Mouse (Mus musculus) hindbrain, embryonic 15.5 days (tissue): ENCODE results near the gene Tmem221. TPM values are rescaled to one million over a fixed set of nuclear protein-coding genes. Genes with fewer than 3 reads are reported as not detected.
A peak's percentile ranks its signal among the peaks of the same experiment; 100 is the strongest.

Source experiments
- ATAC-seq: fragments of 200-750 bp; cut with Nextera tagmentation; 2 replicates; pipeline ENCODE4 v1.8.0; 2017; ENCODE audit warnings: low read depth, moderate number of reproducible peaks, moderate TSS enrichment; ENCODE audit not compliant: low FRiP score
- H3K27ac ChIP-seq: fragments of 300-500 bp; sonication (generic); replicated peaks from 2 replicates; pipeline ENCODE4 v1.5.1; 2015; ENCODE audit warnings: mild to moderate bottlenecking, inconsistent platforms
- H3K27me3 ChIP-seq: fragments of 300-500 bp; sonication (generic); 2 replicates; pipeline ENCODE4 v1.6.1; 2015; ENCODE audit warnings: control low read depth, inconsistent platforms
- H3K36me3 ChIP-seq: fragments of 300-500 bp; sonication (generic); 2 replicates; pipeline ENCODE4 v1.6.1; 2015; ENCODE audit warnings: control low read depth, inconsistent platforms
- H3K4me1 ChIP-seq: fragments of 300-500 bp; sonication (generic); replicated peaks from 2 replicates; pipeline ENCODE4 v1.6.1; 2015; ENCODE audit warnings: control low read depth, inconsistent platforms
- H3K4me2 ChIP-seq: fragments of 300-500 bp; sonication (generic); 2 replicates; pipeline ENCODE4 v1.6.1; 2015; ENCODE audit warnings: moderate library complexity, mild to moderate bottlenecking, inconsistent platforms
- H3K4me3 ChIP-seq: fragments of 300-500 bp; sonication (generic); 2 replicates; pipeline ENCODE4 v1.5.1; 2015; ENCODE audit warnings: mild to moderate bottlenecking, inconsistent platforms
- H3K9ac ChIP-seq: fragments of 300-500 bp; sonication (generic); 2 replicates; pipeline ENCODE4 v1.6.1; 2015; ENCODE audit warnings: inconsistent platforms
- H3K9me3 ChIP-seq: fragments of 300-500 bp; sonication (generic); 2 replicates; pipeline ENCODE4 v1.6.1; 2016; ENCODE audit warnings: control low read depth, inconsistent platforms
- WGBS: fragments of 180-500 bp; shearing (Covaris S2); methylation state at CpG from one replicate; pipeline ENCODE4 v1.1.7; 2015; 5-methylcytosine and 5-hydroxymethylcytosine counted together
- polyA plus RNA-seq: library from polyadenylated mRNA; unstranded; fragments of >200 nt; fragmentation: Nextera tagmentation; extraction: Ambion mirVana; gene quantifications from 2 replicates; pipeline ENCODE4 v1.2.1, GENCODE M21; 2015

Tmem221 gene
- polyA plus RNA-seq, 1 experiment from 2014 or later, result 0.21 TPM

DNA sequence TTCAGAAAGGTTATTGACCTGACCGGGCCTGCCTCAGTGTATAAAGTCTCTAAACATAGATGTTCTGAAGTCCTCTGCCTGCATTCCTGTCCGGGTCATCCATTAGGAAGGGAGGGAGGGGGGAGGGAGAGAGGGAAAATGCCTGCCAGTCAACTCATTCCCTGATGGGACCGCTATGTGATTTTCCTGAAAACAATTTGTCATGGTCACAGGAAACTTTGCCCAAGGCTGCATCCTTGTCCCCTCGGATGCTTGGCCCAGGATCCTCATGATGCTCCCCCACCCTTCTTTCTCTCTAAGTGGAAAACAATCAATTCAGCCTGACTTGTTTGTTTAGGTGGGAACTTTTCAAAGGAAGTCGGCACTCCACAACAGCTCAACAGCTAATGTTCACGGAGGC is 41.9 kb downstream of the Tmem221 start:
- H3K9me3 ChIP-seq, result no peaks in the 10 kb centered on the region
- H3K4me1 ChIP-seq, result 0 out of 2 replicates have a peak, but pooled peaks cover 3% of the 10 kb centered on the region
- H3K4me3 ChIP-seq, result no peak overlapping the region
- H3K36me3 ChIP-seq, result no peaks in the 10 kb centered on the region
- H3K27me3 ChIP-seq, result no peaks in the 10 kb centered on the region
- 7% methylated on average over 6 of the region's 6 CpGs for WGBS
- no peak overlapping the region for H3K27ac ChIP-seq
- ATAC-seq, result no peak
- H3K4me2 ChIP-seq, result no peak overlapping the region
- no peak overlapping the region for H3K9ac ChIP-seq

DNA sequence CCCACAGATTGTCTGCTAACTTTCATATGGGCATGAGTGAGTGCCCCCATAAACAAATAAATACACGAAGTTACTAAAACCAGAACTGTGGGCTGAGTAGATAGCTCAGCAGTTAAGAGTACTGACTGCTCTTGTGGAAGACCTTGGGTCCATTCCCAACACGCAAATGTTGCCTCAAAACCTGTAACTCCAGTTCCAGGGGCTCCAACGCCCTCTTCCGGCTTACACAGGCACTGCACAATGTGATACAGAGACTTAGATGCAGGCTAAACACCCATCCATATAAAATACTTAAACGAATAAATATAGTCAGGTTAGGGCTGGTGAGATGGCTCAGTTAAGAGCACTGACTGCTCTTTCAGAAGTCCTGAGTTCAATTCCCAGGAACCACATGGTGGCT is 43.6 kb downstream of the Tmem221 start:
- H3K27ac ChIP-seq, result no peak overlapping the region
- no peak for ATAC-seq
- WGBS, result 73% methylated on average over 5 of the region's 5 CpGs

DNA sequence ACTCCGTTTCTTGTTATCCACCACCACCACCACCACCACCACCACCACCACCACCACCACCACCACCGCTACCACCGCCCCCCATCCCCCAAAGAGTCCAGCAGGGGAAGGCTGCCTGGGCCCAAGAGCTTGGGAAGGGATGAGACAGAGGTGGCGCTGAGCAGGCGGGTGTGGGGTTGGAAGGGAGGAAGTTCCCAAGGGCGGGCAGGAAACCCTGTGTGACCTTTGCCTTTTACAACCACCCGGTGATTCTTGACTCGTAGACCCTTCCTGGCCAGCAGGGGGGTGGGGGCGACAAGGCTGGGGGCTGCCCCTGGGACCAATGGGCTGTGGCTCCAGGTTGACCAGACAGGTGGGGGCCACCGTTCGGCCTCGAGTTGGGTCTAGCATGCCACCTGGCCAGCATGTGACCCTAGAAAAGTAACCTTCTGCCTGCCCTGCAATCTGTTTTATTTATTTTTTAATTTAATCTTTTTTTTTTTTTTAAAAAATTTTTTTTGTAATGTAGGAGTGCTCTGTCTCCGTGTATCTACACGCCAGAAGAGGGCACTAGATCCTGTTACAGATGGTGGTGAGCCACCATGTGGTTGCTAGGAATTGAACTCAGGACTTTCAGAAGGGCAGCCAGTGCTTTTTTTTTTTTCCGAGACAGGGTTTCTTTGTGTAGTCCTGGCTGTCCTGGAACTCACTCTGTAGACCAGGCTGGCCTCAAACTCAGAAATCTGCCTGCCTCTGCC is 45.5 kb downstream of the Tmem221 start:
- Histone ChIP-seq H3K9me3 (no peaks in the 10 kb centered on the region), H3K27me3 (peaks cover 29% of the 10 kb centered on the region), H3K4me1 (0 out of 2 replicates have a peak, but pooled peaks cover 3% of the 10 kb centered on the region), H3K9ac (no peak overlapping the region), H3K4me3 (no peak overlapping the region), H3K36me3 (no peaks in the 10 kb centered on the region), H3K4me2 (no peak overlapping the region), H3K27ac (no peak overlapping the region)
- ATAC-seq, result no peak
- 77% methylated on average over 15 of the region's 15 CpGs for WGBS

More for the DNA sequence above, 43.6 kb downstream of the Tmem221 start:
- 0 out of 2 replicates have a peak, but pooled peaks cover 3% of the 10 kb centered on the region for H3K4me1 ChIP-seq
- no peaks in the 10 kb centered on the region for H3K9me3 ChIP-seq
- no peak overlapping the region for H3K9ac ChIP-seq
- H3K36me3 ChIP-seq, result no peaks in the 10 kb centered on the region
- H3K4me3 ChIP-seq, result no peak overlapping the region
- no peak overlapping the region for H3K4me2 ChIP-seq
- peaks cover 13% of the 10 kb centered on the region for H3K27me3 ChIP-seq

DNA sequence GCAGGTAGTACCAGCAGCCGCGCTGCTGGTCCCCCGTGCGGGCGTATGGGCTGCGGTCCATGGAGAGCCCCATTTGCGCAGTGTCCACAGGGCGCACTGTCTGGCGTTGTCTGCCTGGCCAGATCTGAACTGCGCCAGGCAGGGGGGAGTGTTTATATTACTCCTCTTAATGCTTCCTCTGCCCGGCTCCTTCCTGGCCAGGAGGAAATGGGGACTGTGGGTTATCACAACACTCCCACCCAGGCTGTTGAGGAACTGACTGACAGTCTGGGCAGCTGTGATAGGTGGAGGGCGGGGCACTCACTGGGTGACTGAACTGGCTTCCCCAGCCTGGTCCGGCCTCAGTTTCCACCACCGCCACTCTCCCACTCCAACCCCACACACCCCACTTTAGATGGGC is 47.0 kb downstream of the Tmem221 start, which contains the start of gene Plvap:
TSS of gene Plvap (minus strand) at position 109 of the 400 bp plus-strand sequence.
- H3K36me3 ChIP-seq, result no peaks in the 10 kb centered on the region
- peaks cover 45% of the 10 kb centered on the region for H3K27me3 ChIP-seq
- WGBS, result 76% methylated on average over 14 of the region's 14 CpGs
- no peak within 1 kb of the TSS for H3K4me3 ChIP-seq
- peaks cover 12% of the 10 kb centered on the region for H3K4me1 ChIP-seq
- no peak for ATAC-seq
- H3K27ac ChIP-seq, result no peak within 1 kb of the TSS
- no peak within 1 kb of the TSS for H3K4me2 ChIP-seq
- H3K9ac ChIP-seq, result no peak within 1 kb of the TSS
- H3K9me3 ChIP-seq, result no peaks in the 10 kb centered on the region

DNA sequence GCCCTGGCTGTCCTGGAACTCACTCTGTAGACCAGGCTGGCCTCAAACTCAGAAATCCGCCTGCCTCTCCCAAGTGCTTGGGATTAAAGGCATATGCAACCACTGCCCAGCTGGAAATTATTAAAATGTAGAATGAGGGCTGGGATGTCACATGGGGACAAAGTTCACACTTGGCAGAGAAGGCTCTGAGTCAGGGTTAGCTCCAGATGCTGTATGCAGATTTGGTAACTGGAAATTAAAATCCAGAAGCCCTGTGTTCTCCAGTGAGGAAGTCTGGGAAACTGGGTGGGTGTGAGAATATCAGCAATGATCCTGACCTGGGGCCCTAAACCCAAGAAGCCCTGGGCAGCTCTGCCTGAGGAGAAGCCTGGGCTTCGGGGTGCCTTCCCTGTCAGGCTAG is 49.4 kb downstream of the Tmem221 start:
- Histone ChIP-seq H3K4me1 (peaks cover 12% of the 10 kb centered on the region), H3K9ac (no peak overlapping the region), H3K9me3 (no peaks in the 10 kb centered on the region), H3K27ac (no peak overlapping the region), H3K4me3 (no peak overlapping the region), H3K36me3 (no peaks in the 10 kb centered on the region), H3K27me3 (peaks cover 54% of the 10 kb centered on the region), H3K4me2 (no peak overlapping the region)
- ATAC-seq, result no peak
- 62% methylated on average over 2 of the region's 2 CpGs for WGBS

DNA sequence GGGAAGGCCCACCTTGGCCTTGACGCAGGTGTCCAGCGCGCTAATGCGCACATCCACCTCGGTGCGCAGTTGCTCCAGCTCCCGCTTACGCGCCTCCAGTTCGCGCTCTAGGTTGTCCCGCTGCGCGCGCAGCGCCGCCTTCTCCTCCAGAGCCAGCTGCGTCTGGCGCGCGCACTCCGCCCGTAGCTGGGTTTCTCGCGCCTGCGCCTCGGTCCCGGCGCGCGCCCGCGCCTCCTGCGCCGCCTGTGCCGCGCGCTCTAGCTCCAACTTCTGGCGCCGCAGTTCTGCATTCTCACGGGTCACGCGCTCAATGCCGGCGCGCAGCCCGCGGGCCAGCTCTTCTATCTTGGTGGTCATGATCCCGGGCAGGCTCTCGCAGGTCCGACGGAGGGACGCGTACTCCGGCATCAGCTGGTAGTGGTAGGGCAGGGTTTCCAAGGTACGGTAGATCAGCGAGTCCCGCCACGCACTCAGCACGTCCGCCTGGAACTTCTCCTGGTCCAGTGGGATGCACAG is 51.0 kb downstream of the Tmem221 start:
- no peak overlapping the region for H3K27ac ChIP-seq
- H3K9ac ChIP-seq, result peak overlapping the region; percentile 49
- no peaks in the 10 kb centered on the region for H3K36me3 ChIP-seq
- H3K4me3 ChIP-seq, result peak overlapping the region; percentile 47
- ATAC-seq, result peak; percentile 86
- H3K27me3 ChIP-seq, result peaks cover 54% of the 10 kb centered on the region
- under 1% methylated on average over 59 of the region's 61 CpGs for WGBS
- peak overlapping the region; percentile 81 for H3K4me2 ChIP-seq
- H3K4me1 ChIP-seq, result peaks cover 12% of the 10 kb centered on the region
- H3K9me3 ChIP-seq, result no peaks in the 10 kb centered on the region

DNA sequence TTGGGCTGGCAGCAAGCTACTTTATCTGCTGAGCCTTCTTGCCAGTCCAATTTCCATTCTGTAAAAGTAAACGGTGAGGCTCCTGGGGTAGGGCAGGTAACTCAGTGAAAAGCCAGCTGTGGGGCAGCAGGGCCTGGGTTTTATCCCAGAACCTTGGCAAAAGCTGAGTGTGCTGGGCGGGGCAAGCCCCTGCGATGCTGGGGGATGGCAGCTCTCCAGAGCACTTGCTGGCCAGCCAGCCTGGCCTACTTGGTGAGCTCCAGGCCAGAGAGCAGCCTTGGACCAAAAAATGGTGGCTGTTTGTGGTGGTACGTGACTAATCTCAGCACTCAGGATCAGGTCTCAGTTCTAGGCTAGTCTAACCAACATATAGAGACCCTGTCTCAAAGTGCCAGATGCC is 52.7 kb downstream of the Tmem221 start:
- no peak overlapping the region for H3K27ac ChIP-seq
- H3K9ac ChIP-seq, result no peak overlapping the region
- WGBS, result 81% methylated on average over 4 of the region's 4 CpGs
- no peaks in the 10 kb centered on the region for H3K9me3 ChIP-seq
- H3K4me1 ChIP-seq, result peaks cover 12% of the 10 kb centered on the region
- no peak for ATAC-seq
- H3K27me3 ChIP-seq, result peaks cover 48% of the 10 kb centered on the region
- no peak overlapping the region for H3K4me2 ChIP-seq
- H3K36me3 ChIP-seq, result no peaks in the 10 kb centered on the region
- H3K4me3 ChIP-seq, result no peak overlapping the region

DNA sequence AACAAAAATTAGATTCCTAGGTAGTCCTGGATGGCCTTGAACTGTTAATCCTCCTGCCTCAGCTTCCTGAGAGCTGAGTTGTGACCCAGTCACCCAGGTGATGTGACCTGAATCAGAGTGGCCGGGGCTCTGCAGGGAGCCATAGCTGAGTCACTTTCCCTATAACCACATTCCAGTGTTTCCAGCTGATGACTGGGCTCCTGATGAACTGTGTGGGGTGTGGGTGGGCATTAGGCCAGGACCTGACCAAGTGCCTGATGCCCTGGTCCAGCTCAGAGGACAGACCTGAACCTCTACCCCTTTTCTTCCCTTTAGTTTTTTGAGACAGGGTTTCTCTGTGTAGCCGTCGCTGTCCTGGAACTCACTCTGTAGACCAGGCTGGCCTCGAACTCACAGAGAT is 53.3 kb downstream of the Tmem221 start:
- no peak overlapping the region for H3K4me3 ChIP-seq
- no peaks in the 10 kb centered on the region for H3K9me3 ChIP-seq
- peaks cover 12% of the 10 kb centered on the region for H3K4me1 ChIP-seq
- 89% methylated on average over 4 of the region's 4 CpGs for WGBS
- no peak overlapping the region for H3K4me2 ChIP-seq
- H3K9ac ChIP-seq, result no peak overlapping the region
- no peak overlapping the region for H3K27ac ChIP-seq
- no peak for ATAC-seq
- H3K36me3 ChIP-seq, result no peaks in the 10 kb centered on the region
- peaks cover 44% of the 10 kb centered on the region for H3K27me3 ChIP-seq

DNA sequence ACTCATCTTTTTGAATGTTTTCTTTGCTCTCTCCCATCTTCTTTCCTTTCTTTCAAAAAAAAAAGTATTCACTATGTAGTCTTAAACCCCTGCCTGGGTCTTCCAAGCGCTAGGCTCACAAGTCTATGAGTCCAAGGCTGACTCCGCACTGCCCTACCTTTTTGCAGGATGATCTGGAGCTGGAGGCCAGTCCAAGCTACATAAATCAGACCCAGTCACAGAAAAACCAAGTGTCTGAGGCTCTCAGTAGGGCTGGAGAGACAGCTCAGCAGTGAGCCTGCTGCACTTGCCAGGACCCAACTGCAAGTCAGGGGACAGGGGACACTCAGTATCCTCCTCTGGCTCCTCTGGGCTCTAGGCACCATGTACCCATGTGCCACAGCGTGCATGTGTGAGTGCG is 54.3 kb downstream of the Tmem221 start:
- Histone ChIP-seq H3K27me3 (peaks cover 35% of the 10 kb centered on the region), H3K4me2 (no peak overlapping the region), H3K4me1 (peaks cover 12% of the 10 kb centered on the region), H3K4me3 (no peak overlapping the region), H3K9ac (no peak overlapping the region), H3K9me3 (no peaks in the 10 kb centered on the region), H3K27ac (no peak overlapping the region), H3K36me3 (no peaks in the 10 kb centered on the region)
- 96% methylated on average over 4 of the region's 4 CpGs for WGBS
- no peak for ATAC-seq

Other genes with a start within 250 kb of the Tmem221 start
- 113 TPM in 2 replicates for gene Use1, start 192.0 kb downstream of the Tmem221 start, polyA plus RNA-seq
- 6.6 and 7.4 TPM in 2 replicates for gene Ocel1, start 187.6 kb downstream of the Tmem221 start, polyA plus RNA-seq
- 29.3 and 31.4 TPM in 2 replicates for gene Nr2f6, start 176.9 kb downstream of the Tmem221 start, polyA plus RNA-seq
- 7.6 and 7.7 TPM in 2 replicates for gene Ushbp1, start 163.1 kb downstream of the Tmem221 start, polyA plus RNA-seq
- 96.4 and 99.4 TPM in 2 replicates for gene Babam1, start 162.0 kb downstream of the Tmem221 start, polyA plus RNA-seq
- gene Ankle1, start 152.9 kb downstream of the Tmem221 start, polyA plus RNA-seq, result 11.0 and 11.3 TPM in 2 replicates
- 183 and 195 TPM in 2 replicates for gene Abhd8, start 95.2 kb downstream of the Tmem221 start, polyA plus RNA-seq
- gene Mrpl34, start 93.9 kb downstream of the Tmem221 start, polyA plus RNA-seq, result 172 and 189 TPM in 2 replicates
- 217 and 231 TPM in 2 replicates for gene Dda1, start 89.7 kb downstream of the Tmem221 start, polyA plus RNA-seq
- 7.7 and 8.6 TPM in 2 replicates for gene Ano8, start 72.9 kb downstream of the Tmem221 start, polyA plus RNA-seq
- 12.0 and 15.3 TPM in 2 replicates for gene Gtpbp3, start 70.8 kb downstream of the Tmem221 start, polyA plus RNA-seq
- 9.5 and 10.9 TPM in 2 replicates for gene Plvap, start 47.1 kb downstream of the Tmem221 start, polyA plus RNA-seq
- 0.31 and 0.41 TPM in 2 replicates for gene Ccdc194, start 33.2 kb downstream of the Tmem221 start, polyA plus RNA-seq
- gene Bst2, start 21.4 kb downstream of the Tmem221 start, polyA plus RNA-seq, result 11.3 and 19.5 TPM in 2 replicates
- 60.3 and 61.7 TPM in 2 replicates for gene Mvb12a, start 15.9 kb downstream of the Tmem221 start, polyA plus RNA-seq
- gene Nxnl1, start 7.7 kb upstream of the Tmem221 start, polyA plus RNA-seq, result 0.06 and 0.08 TPM in 2 replicates
- 83.9 and 87.4 TPM in 2 replicates for gene Slc27a1, start 10.0 kb upstream of the Tmem221 start, polyA plus RNA-seq
- gene Pgls, start 33.3 kb upstream of the Tmem221 start, polyA plus RNA-seq, result 224 and 233 TPM in 2 replicates
- 6.5 and 8.9 TPM in 2 replicates for gene Fam129c, start 38.8 kb upstream of the Tmem221 start, polyA plus RNA-seq
- gene Colgalt1, start 52.1 kb upstream of the Tmem221 start, polyA plus RNA-seq, result 65.6 and 78.2 TPM in 2 replicates
- gene Unc13a, start 112.9 kb upstream of the Tmem221 start, polyA plus RNA-seq, result 20.8 and 24.7 TPM in 2 replicates
- gene Jak3, start 117.4 kb upstream of the Tmem221 start, polyA plus RNA-seq, result 6.1 and 7.0 TPM in 2 replicates
- gene Insl3, start 130.3 kb upstream of the Tmem221 start, polyA plus RNA-seq, result 0.47 and 1.5 TPM in 2 replicates
- 0.45 and 0.52 TPM in 2 replicates for gene B3gnt3, start 142.9 kb upstream of the Tmem221 start, polyA plus RNA-seq
- gene Fcho1, start 166.8 kb upstream of the Tmem221 start, polyA plus RNA-seq, result 77.2 and 93.0 TPM in 2 replicates